ENCODE assay signal across 24 mouse cellular contexts in the genomic region with DNA sequence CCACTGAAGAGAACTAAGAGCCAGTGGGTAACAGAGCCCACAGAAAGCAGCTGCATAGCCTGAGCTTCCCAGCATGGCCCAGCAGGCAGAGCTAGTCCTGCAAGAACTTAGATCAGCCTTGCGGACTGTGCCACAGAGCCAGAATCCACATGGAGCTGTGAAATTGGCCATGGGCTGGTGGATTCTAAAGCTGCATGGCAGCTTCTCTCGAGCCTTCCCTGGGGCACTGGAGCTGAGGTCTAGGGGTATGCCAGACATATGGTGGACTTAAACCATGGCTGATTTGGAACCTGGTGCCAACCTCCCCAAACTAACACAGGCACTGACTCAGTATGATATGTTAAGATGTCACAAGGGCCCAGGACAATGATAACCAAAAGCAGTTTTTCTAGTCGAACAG. TPM values are rescaled to one million over a fixed set of nuclear protein-coding genes. Genes with fewer than 3 reads are reported as not detected.
DNase-seq lines count a peak whose midpoint lies in the region; ATAC-seq and TF ChIP-seq lines count a peak whose summit lies in the region.
"Had no signal": no experiment of that assay in that cellular context is flagged by ENCODE, and none has a peak within 500 bp of the region (broad histone marks: within the 10 kb centered on the region; RNA-seq: fewer than 3 reads in every experiment).

No protein-coding gene starts in this region.

- H3K36me3 ChIP-seq in hindbrain, postnatal 0 days (ENCODE audit: insufficient read depth, low read length) = no peaks in the 10 kb centered on the region
- H3K36me3 ChIP-seq in hindbrain, embryonic 13.5 days = no peaks in the 10 kb centered on the region
- no peaks in the 10 kb centered on the region for H3K36me3 ChIP-seq in midbrain, postnatal 0 days (ENCODE audit: insufficient read depth, low read length)
- H3K36me3 ChIP-seq in midbrain, embryonic 10.5 days = no peaks in the 10 kb centered on the region
- H3K36me3 ChIP-seq: embryonic facial prominence, embryonic 10.5 days; embryonic facial prominence, embryonic 12.5 days; forebrain, embryonic 15.5 days; G1E had no signal

- no peaks in the 10 kb centered on the region for H3K4me1 ChIP-seq in hindbrain, postnatal 0 days (ENCODE audit: insufficient read depth, low read length)
- no peaks in the 10 kb centered on the region for H3K4me1 ChIP-seq in hindbrain, embryonic 13.5 days (replicated peaks)
- no peaks in the 10 kb centered on the region for H3K4me1 ChIP-seq in midbrain, postnatal 0 days (ENCODE audit: insufficient read depth, low read length)
- no peaks in the 10 kb centered on the region for H3K4me1 ChIP-seq in midbrain, embryonic 10.5 days
- H3K4me1 ChIP-seq: embryonic facial prominence, embryonic 10.5 days; embryonic facial prominence, embryonic 12.5 days; forebrain, embryonic 13.5 days; forebrain, embryonic 15.5 days had no signal

- WGBS in hindbrain, postnatal 0 days = 66% methylated on average over 3 of the region's 3 CpGs
- 83% methylated on average over 3 of the region's 3 CpGs for WGBS in hindbrain, embryonic 13.5 days
- 84% methylated on average over 3 of the region's 3 CpGs for WGBS in midbrain, postnatal 0 days
- 92% methylated on average over 3 of the region's 3 CpGs for WGBS in midbrain, embryonic 10.5 days

- no peaks in the 10 kb centered on the region for H3K9me3 ChIP-seq in hindbrain, postnatal 0 days (ENCODE audit: low read length)
- H3K9me3 ChIP-seq in hindbrain, embryonic 13.5 days = peaks cover 3% of the 10 kb centered on the region; the same call in 1 of the 2 replicates
- 0 out of 2 replicates have a peak, but pooled peaks cover 4% of the 10 kb centered on the region for H3K9me3 ChIP-seq in midbrain, postnatal 0 days (ENCODE audit: low read length)
- no peaks in the 10 kb centered on the region; the same call in 1 of the 2 replicates for H3K9me3 ChIP-seq in midbrain, embryonic 10.5 days (replicated peaks)
- H3K9me3 ChIP-seq: embryonic facial prominence, embryonic 10.5 days; forebrain, embryonic 13.5 days; forebrain, embryonic 15.5 days; G1E had no signal

- no peaks in the 10 kb centered on the region for H3K27me3 ChIP-seq in hindbrain, postnatal 0 days (ENCODE audit: insufficient read depth, low read length)
- no peaks in the 10 kb centered on the region for H3K27me3 ChIP-seq in hindbrain, embryonic 13.5 days
- H3K27me3 ChIP-seq in midbrain, postnatal 0 days (ENCODE audit: insufficient read depth, low read length) = no peaks in the 10 kb centered on the region
- no peaks in the 10 kb centered on the region for H3K27me3 ChIP-seq in midbrain, embryonic 10.5 days (ENCODE audit: low read depth, poor library complexity, severe bottlenecking)
- H3K27me3 ChIP-seq: CH12.LX; embryonic facial prominence, embryonic 12.5 days; forebrain, embryonic 13.5 days; forebrain, embryonic 15.5 days; Patski had no signal

- H3K9ac ChIP-seq in hindbrain, postnatal 0 days (replicated peaks; ENCODE audit: low read length) = no peak overlapping the region
- no peak overlapping the region for H3K9ac ChIP-seq in hindbrain, embryonic 13.5 days
- H3K9ac ChIP-seq in midbrain, postnatal 0 days (replicated peaks; ENCODE audit: low read length, poor library complexity, severe bottlenecking) = no peak overlapping the region
- H3K9ac ChIP-seq: embryonic facial prominence, embryonic 12.5 days; forebrain, embryonic 13.5 days; forebrain, embryonic 15.5 days; forebrain, postnatal 0 days had no signal

- no peak for TF ChIP-seq CTCF in hindbrain, postnatal 0 days (IDR thresholded peaks at IDR 0.05; ENCODE audit: low read depth)
- no peak for TF ChIP-seq CTCF in midbrain, postnatal 0 days (IDR thresholded peaks at IDR 0.05)

- peak; percentile 50 to 73 for DNase-seq in cerebellum, postnatal 10 days
- DNase-seq in hindbrain, postnatal 0 days (ENCODE audit: low spot score) = peak; percentile 22
- peak; percentile 18 for DNase-seq in midbrain, postnatal 0 days (ENCODE audit: low spot score)
- no peak for DNase-seq in midbrain, embryonic 10.5 days (ENCODE audit: low spot score)
- DNase-seq: adrenal gland, adult 8-10 months; adrenal gland, postnatal 14 days; adrenal gland, postnatal 36 days; B cell, adult 2 months; cerebellum, adult 11 months; cerebellum, adult 18-20 months; cerebellum, adult 9-10 months; cerebellum, postnatal 25 days; forebrain, postnatal 0 days had no signal

- no peak overlapping the region for H3K4me2 ChIP-seq in hindbrain, postnatal 0 days (ENCODE audit: low read depth, low read length)
- no peak overlapping the region for H3K4me2 ChIP-seq in hindbrain, embryonic 13.5 days
- H3K4me2 ChIP-seq in midbrain, postnatal 0 days (ENCODE audit: low read depth, low read length, poor library complexity, severe bottlenecking) = no peak overlapping the region
- H3K4me2 ChIP-seq: embryonic facial prominence, embryonic 12.5 days; forebrain, embryonic 13.5 days; forebrain, embryonic 15.5 days had no signal

- ATAC-seq in cerebellum, adult (ENCODE audit: insufficient number of reproducible peaks, low FRiP score, low TSS enrichment) = no peak
- no peak for ATAC-seq in hindbrain, postnatal 0 days
- ATAC-seq in hindbrain, embryonic 13.5 days (ENCODE audit: low FRiP score) = no peak
- ATAC-seq in midbrain, postnatal 0 days (ENCODE audit: low FRiP score) = no peak
- ATAC-seq: activated CD4-positive, CD25-positive, alpha-beta regulatory T cell, adult 4 months; CD4-positive, CD25-positive, alpha-beta regulatory T cell, adult 4 months; forebrain, embryonic 13.5 days; forebrain, embryonic 15.5 days; forebrain, postnatal 0 days; Patski had no signal

- H3K27ac ChIP-seq in hindbrain, postnatal 0 days = no peak overlapping the region
- H3K27ac ChIP-seq in hindbrain, embryonic 13.5 days = no peak overlapping the region
- H3K27ac ChIP-seq in midbrain, postnatal 0 days (ENCODE audit: low read depth, low read length) = no peak overlapping the region
- no peak overlapping the region for H3K27ac ChIP-seq in midbrain, embryonic 10.5 days (replicated peaks)
- H3K27ac ChIP-seq: embryonic facial prominence, embryonic 10.5 days; embryonic facial prominence, embryonic 12.5 days; forebrain, embryonic 13.5 days; forebrain, embryonic 15.5 days had no signal

- H3K4me3 ChIP-seq in hindbrain, postnatal 0 days (ENCODE audit: low read length) = no peak overlapping the region
- no peak overlapping the region for H3K4me3 ChIP-seq in hindbrain, embryonic 13.5 days
- H3K4me3 ChIP-seq in midbrain, postnatal 0 days (ENCODE audit: low read depth, low read length) = no peak overlapping the region
- no peak overlapping the region for H3K4me3 ChIP-seq in midbrain, embryonic 10.5 days
- H3K4me3 ChIP-seq: embryonic facial prominence, embryonic 10.5 days; embryonic facial prominence, embryonic 12.5 days; forebrain, embryonic 13.5 days; forebrain, embryonic 15.5 days had no signal

RNA-seq across cellular contexts. Expression of a gene that starts 10.4 kb away (rescaled TPM):
- total RNA-seq in hindbrain, postnatal 0 days (2014; rRNA removed) = 2.2 and 4.7 TPM in 2 replicates
- 1.6 and 1.8 TPM in 2 replicates for polyA plus RNA-seq in hindbrain, postnatal 0 days (2015; fragmentation: Nextera tagmentation; extraction: Ambion mirVana)
- polyA plus RNA-seq in hindbrain, embryonic 13.5 days (2015; fragmentation: Nextera tagmentation; extraction: Ambion mirVana) = 1.2 and 1.4 TPM in 2 replicates
- 0.71 and 3.0 TPM in 2 replicates for total RNA-seq in midbrain, postnatal 0 days (2014; rRNA removed)
- polyA plus RNA-seq in midbrain, postnatal 0 days (2015; fragmentation: Nextera tagmentation; extraction: Ambion mirVana) = 1.2 and 1.3 TPM in 2 replicates
- 2.7 TPM in 2 replicates for polyA plus RNA-seq in midbrain, embryonic 10.5 days (2016; fragmentation: Nextera tagmentation; extraction: Ambion mirVana)
